Mouse (Mus musculus): ENCODE measurements around the gene Astn1. TPM values are rescaled to one million over a fixed set of nuclear protein-coding genes. Genes with fewer than 3 reads are reported as not detected.
A peak's percentile ranks its signal among the peaks of the same experiment; 100 is the strongest.

Astn1 gene
- polyA plus RNA-seq, 1 experiment, result 0.46 TPM

GRCm38 (mm10) chr1:158632935-158633334 is 270.9 kb downstream of the Astn1 start:
- TF ChIP-seq CTCF (IDR thresholded peaks at IDR 0.05; ENCODE audit: borderline replicate concordance, insufficient read depth, low read length) (no peak), POLR2A (IDR thresholded peaks at IDR 0.05; ENCODE audit: low read depth, low read length) (no peak)
- no peaks in the 10 kb centered on the region for H3K4me1 ChIP-seq (ENCODE audit: control insufficient read depth, insufficient read depth, low read length)
- no peak overlapping the region for H3K4me3 ChIP-seq (ENCODE audit: insufficient read depth, low read length)
- H3K27ac ChIP-seq (ENCODE audit: insufficient read depth, low read length), result no peak overlapping the region

- H3K4me1 ChIP-seq (ENCODE audit: control insufficient read depth, insufficient read depth, low read length), result no peaks in the 10 kb centered on the region
- TF ChIP-seq CTCF (IDR thresholded peaks at IDR 0.05; ENCODE audit: borderline replicate concordance, insufficient read depth, low read length) (no peak), POLR2A (IDR thresholded peaks at IDR 0.05; ENCODE audit: low read depth, low read length) (no peak)
- no peak overlapping the region for H3K27ac ChIP-seq (ENCODE audit: insufficient read depth, low read length)
- H3K4me3 ChIP-seq (ENCODE audit: insufficient read depth, low read length), result no peak overlapping the region
Observed at GRCm38 (mm10) chr1:158633441-158633840, 271.4 kb downstream of the Astn1 start.

- Histone ChIP-seq H3K4me1 (ENCODE audit: control insufficient read depth, insufficient read depth, low read length) (no peaks in the 10 kb centered on the region), H3K4me3 (ENCODE audit: insufficient read depth, low read length) (no peak overlapping the region), H3K27ac (ENCODE audit: insufficient read depth, low read length) (no peak overlapping the region)
- no peak for TF ChIP-seq CTCF (IDR thresholded peaks at IDR 0.05; ENCODE audit: borderline replicate concordance, insufficient read depth, low read length)
- no peak for TF ChIP-seq POLR2A (IDR thresholded peaks at IDR 0.05; ENCODE audit: low read depth, low read length)
Observed at GRCm38 (mm10) chr1:158641306-158641705, 279.2 kb downstream of the Astn1 start.

- Histone ChIP-seq H3K4me1 (ENCODE audit: control insufficient read depth, insufficient read depth, low read length) (no peaks in the 10 kb centered on the region), H3K27ac (ENCODE audit: insufficient read depth, low read length) (no peak overlapping the region), H3K4me3 (ENCODE audit: insufficient read depth, low read length) (no peak overlapping the region)
- TF ChIP-seq CTCF (IDR thresholded peaks at IDR 0.05; ENCODE audit: borderline replicate concordance, insufficient read depth, low read length) (no peak), POLR2A (IDR thresholded peaks at IDR 0.05; ENCODE audit: low read depth, low read length) (no peak)
Observed at GRCm38 (mm10) chr1:158642247-158642646, 280.2 kb downstream of the Astn1 start.

- TF ChIP-seq POLR2A (IDR thresholded peaks at IDR 0.05; ENCODE audit: low read depth, low read length), result no peak
- TF ChIP-seq CTCF (IDR thresholded peaks at IDR 0.05; ENCODE audit: borderline replicate concordance, insufficient read depth, low read length), result no peak
- Histone ChIP-seq H3K4me1 (ENCODE audit: control insufficient read depth, insufficient read depth, low read length) (no peaks in the 10 kb centered on the region), H3K27ac (ENCODE audit: insufficient read depth, low read length) (no peak overlapping the region), H3K4me3 (ENCODE audit: insufficient read depth, low read length) (no peak overlapping the region)
Observed at GRCm38 (mm10) chr1:158652799-158653198, 290.7 kb downstream of the Astn1 start.

- H3K27ac ChIP-seq (ENCODE audit: insufficient read depth, low read length), result no peak overlapping the region
- no peaks in the 10 kb centered on the region for H3K4me1 ChIP-seq (ENCODE audit: control insufficient read depth, insufficient read depth, low read length)
- TF ChIP-seq POLR2A (IDR thresholded peaks at IDR 0.05; ENCODE audit: low read depth, low read length), result no peak
- 0 out of 2 replicates have a peak, but pooled peaks have one; percentile 3 for TF ChIP-seq CTCF (IDR thresholded peaks at IDR 0.05; ENCODE audit: borderline replicate concordance, insufficient read depth, low read length)
- H3K4me3 ChIP-seq (ENCODE audit: insufficient read depth, low read length), result no peak overlapping the region
Observed at GRCm38 (mm10) chr1:158653808-158654520, 291.9 kb downstream of the Astn1 start.

GRCm38 (mm10) chr1:158654571-158655205 is 292.6 kb downstream of the Astn1 start:
- no peak overlapping the region for H3K27ac ChIP-seq (ENCODE audit: insufficient read depth, low read length)
- H3K4me3 ChIP-seq (ENCODE audit: insufficient read depth, low read length), result no peak overlapping the region
- no peak for TF ChIP-seq POLR2A (IDR thresholded peaks at IDR 0.05; ENCODE audit: low read depth, low read length)
- TF ChIP-seq CTCF (IDR thresholded peaks at IDR 0.05; ENCODE audit: borderline replicate concordance, insufficient read depth, low read length), result no peak
- H3K4me1 ChIP-seq (ENCODE audit: control insufficient read depth, insufficient read depth, low read length), result no peaks in the 10 kb centered on the region

GRCm38 (mm10) chr1:158656986-158657385 is 294.9 kb downstream of the Astn1 start:
- Histone ChIP-seq H3K4me1 (ENCODE audit: control insufficient read depth, insufficient read depth, low read length) (no peaks in the 10 kb centered on the region), H3K27ac (ENCODE audit: insufficient read depth, low read length) (no peak overlapping the region), H3K4me3 (ENCODE audit: insufficient read depth, low read length) (no peak overlapping the region)
- no peak for TF ChIP-seq POLR2A (IDR thresholded peaks at IDR 0.05; ENCODE audit: low read depth, low read length)

GRCm38 (mm10) chr1:158666001-158666400 is 303.9 kb downstream of the Astn1 start:
- Histone ChIP-seq H3K4me1 (ENCODE audit: control insufficient read depth, insufficient read depth, low read length) (0 out of 2 replicates have a peak, but pooled peaks cover 2% of the 10 kb centered on the region), H3K4me3 (ENCODE audit: insufficient read depth, low read length) (no peak overlapping the region), H3K27ac (ENCODE audit: insufficient read depth, low read length) (peak overlapping the region; percentile 81)
- no peak for TF ChIP-seq CTCF (IDR thresholded peaks at IDR 0.05; ENCODE audit: borderline replicate concordance, insufficient read depth, low read length)
- TF ChIP-seq POLR2A (IDR thresholded peaks at IDR 0.05; ENCODE audit: low read depth, low read length), result no peak

GRCm38 (mm10) chr1:158669971-158670592 is 308.0 kb downstream of the Astn1 start:
- H3K4me1 ChIP-seq (ENCODE audit: control insufficient read depth, insufficient read depth, low read length), result 0 out of 2 replicates have a peak, but pooled peaks cover 2% of the 10 kb centered on the region
- TF ChIP-seq CTCF (IDR thresholded peaks at IDR 0.05; ENCODE audit: borderline replicate concordance, insufficient read depth, low read length), result peak; percentile 62; the same call in 1 of the 2 replicates
- TF ChIP-seq POLR2A (IDR thresholded peaks at IDR 0.05; ENCODE audit: low read depth, low read length), result no peak
- H3K4me3 ChIP-seq (ENCODE audit: insufficient read depth, low read length), result no peak overlapping the region
- H3K27ac ChIP-seq (ENCODE audit: insufficient read depth, low read length), result no peak overlapping the region
